Mouse (Mus musculus) lung, embryonic 16.5 days (tissue): ENCODE measurements around the gene Zfp369. TPM values are rescaled to one million over a fixed set of nuclear protein-coding genes. Genes with fewer than 3 reads are reported as not detected.
"Not testable (repeated sequence)": the region's sequence is repeated elsewhere in the genome, so short reads cannot be mapped to it uniquely, and the experiment has no call there.

Experiments
- ATAC-seq: fragments of 200-750 bp; cut with Nextera tagmentation; 2 replicates; pipeline ENCODE4 v1.8.0; 2017; ENCODE audit warnings: low read depth, mild to moderate bottlenecking, moderate library complexity
- H3K27ac ChIP-seq: fragments of 300-500 bp; sonication (generic); 2 replicates; pipeline ENCODE4 v1.5.1; 2014; ENCODE audit warnings: mild to moderate bottlenecking, control low read depth, low read length
- H3K27me3 ChIP-seq: fragments of 300-500 bp; sonication (generic); 2 replicates; pipeline ENCODE4 v1.6.1; 2014; ENCODE audit warnings: low read depth, low read length, mixed read lengths; ENCODE audit not compliant: control insufficient read depth, insufficient read depth
- H3K36me3 ChIP-seq: fragments of 300-500 bp; sonication (generic); 2 replicates; pipeline ENCODE4 v1.6.1; 2014; ENCODE audit warnings: low read length; ENCODE audit not compliant: control insufficient read depth, insufficient read depth
- H3K4me1 ChIP-seq: fragments of 300-500 bp; sonication (generic); replicated peaks from 2 replicates; pipeline ENCODE4 v1.6.1; 2014; ENCODE audit warnings: low read length, mixed read lengths; ENCODE audit not compliant: control insufficient read depth, insufficient read depth
- H3K4me2 ChIP-seq: fragments of 300-500 bp; sonication (generic); 2 replicates; pipeline ENCODE4 v1.6.1; 2014; ENCODE audit warnings: low read depth, low read length, control low read depth
- H3K4me3 ChIP-seq: fragments of 300-500 bp; sonication (generic); 2 replicates; pipeline ENCODE4 v1.5.1; 2014; ENCODE audit warnings: mild to moderate bottlenecking, low read length, control low read depth
- H3K9ac ChIP-seq: fragments of 300-500 bp; sonication (generic); 2 replicates; pipeline ENCODE4 v1.6.1; 2014; ENCODE audit warnings: low read length, control low read depth
- H3K9me3 ChIP-seq: fragments of 300-500 bp; sonication (generic); 2 replicates; pipeline ENCODE4 v1.6.1; 2016; ENCODE audit warnings: low read length; ENCODE audit not compliant: control insufficient read depth
- WGBS: fragments of 180-500 bp; shearing (Covaris S2); extraction: QIAGEN DNeasy Blood & Tissue Kit; methylation state at CpG from one replicate; pipeline ENCODE4 v1.1.7; 2014; 5-methylcytosine and 5-hydroxymethylcytosine counted together
- polyA plus RNA-seq: library from polyadenylated mRNA; unstranded; fragments of >200 nt; fragmentation: Nextera tagmentation; extraction: Ambion mirVana; gene quantifications from 2 replicates; pipeline ENCODE4 v1.2.1, GENCODE M21; 2015

Zfp369 gene
- polyA plus RNA-seq, 1 experiment from 2014 or later = 10.9 TPM

DNA sequence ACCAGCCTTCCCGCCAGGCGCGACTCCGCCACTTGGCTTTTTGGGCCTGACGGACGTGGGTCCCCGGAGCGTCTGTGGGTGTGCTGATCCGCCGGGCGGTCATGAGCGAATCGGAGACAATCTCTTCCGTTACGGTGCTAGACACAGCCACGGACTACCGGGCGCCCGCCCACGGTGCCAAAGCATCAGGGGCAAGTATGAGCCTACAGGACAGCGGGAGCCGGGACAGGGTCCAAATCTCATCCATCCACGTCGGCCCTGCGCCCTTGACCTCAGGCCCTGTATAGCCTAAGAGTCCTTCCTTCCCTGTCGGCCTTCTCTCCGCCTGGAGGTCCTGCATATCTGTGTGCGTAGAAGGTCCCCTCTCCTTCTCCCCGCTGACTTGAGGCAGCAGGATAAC lies 19.4 kb upstream of the Zfp369 start, which contains the start of gene Gm10775:
Gene Gm10775, plus strand, starts transcription at position 301 of the 400 bp plus-strand sequence.
- 0 out of 2 replicates have a peak within 1 kb of the TSS, but pooled peaks have one; percentile 16 for H3K4me3 ChIP-seq
- H3K9me3 ChIP-seq = peaks cover 56% of the 10 kb centered on the region
- no peak within 1 kb of the TSS for H3K9ac ChIP-seq
- H3K27me3 ChIP-seq = no peaks in the 10 kb centered on the region; the same call in 1 of the 2 replicates
- ATAC-seq = no peak
- no peaks in the 10 kb centered on the region for H3K4me1 ChIP-seq
- H3K27ac ChIP-seq = no peak within 1 kb of the TSS
- peak within 1 kb of the TSS; percentile 37 for H3K4me2 ChIP-seq
- H3K36me3 ChIP-seq = peaks cover 21% of the 10 kb centered on the region
- 42% methylated on average over 29 of the region's 29 CpGs for WGBS

DNA sequence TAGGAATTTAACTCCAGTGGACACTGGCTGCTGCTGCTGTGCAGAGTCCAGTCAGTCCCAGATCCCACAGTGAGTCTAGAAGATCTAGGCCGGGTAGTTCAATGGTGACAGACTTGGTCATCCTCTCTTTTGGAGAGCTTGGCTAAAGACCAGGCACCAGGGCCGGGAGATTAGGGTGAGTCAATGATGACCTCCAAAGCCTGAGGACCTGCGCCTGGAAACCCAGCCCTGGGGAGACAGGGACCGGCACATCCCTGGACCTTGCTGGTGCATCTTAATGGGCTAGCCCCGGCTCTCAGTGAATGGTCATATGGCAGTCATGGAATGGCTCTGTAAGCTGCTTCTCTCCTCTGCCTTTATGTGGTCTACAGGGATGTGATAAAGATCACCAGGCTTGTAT lies 16.5 kb upstream of the Zfp369 start:
- H3K27ac ChIP-seq = no peak overlapping the region
- no peak overlapping the region for H3K4me3 ChIP-seq
- no peaks in the 10 kb centered on the region; the same call in 1 of the 2 replicates for H3K27me3 ChIP-seq
- H3K4me1 ChIP-seq = no peaks in the 10 kb centered on the region
- H3K36me3 ChIP-seq = peaks cover 21% of the 10 kb centered on the region
- peaks cover 59% of the 10 kb centered on the region for H3K9me3 ChIP-seq
- no peak overlapping the region for H3K4me2 ChIP-seq
- ATAC-seq = no peak
- 93% methylated on average over 5 of the region's 5 CpGs for WGBS
- H3K9ac ChIP-seq = no peak overlapping the region

DNA sequence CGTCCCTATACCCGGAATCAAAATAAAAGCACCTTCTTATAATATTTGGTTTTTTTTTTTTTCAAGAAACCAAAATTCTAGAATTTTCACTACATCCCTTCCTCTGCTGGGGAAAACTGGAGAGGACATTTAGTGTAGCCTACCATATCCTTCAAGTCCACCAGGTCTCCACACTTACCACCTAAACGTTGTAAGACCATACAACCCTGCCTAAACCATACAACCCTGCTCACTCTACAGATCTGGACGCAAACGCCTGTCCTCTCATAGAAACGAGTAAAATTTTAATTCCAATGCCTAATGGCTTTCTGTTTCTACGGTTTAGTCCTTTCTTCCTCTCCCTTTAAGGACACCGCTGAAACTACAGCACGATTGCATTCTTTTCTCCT lies 626 bp upstream of the Zfp369 start:
- Histone ChIP-seq H3K9ac (peak overlapping the region; percentile 82), H3K36me3 (0 out of 2 replicates have a peak, but pooled peaks cover 2% of the 10 kb centered on the region), H3K9me3 (peaks cover 4% of the 10 kb centered on the region), H3K27me3 (no peaks in the 10 kb centered on the region), H3K4me3 (peak overlapping the region; percentile 70), H3K4me1 (no peaks in the 10 kb centered on the region; the same call in none of the 2 replicates), H3K4me2 (peak overlapping the region; percentile 61), H3K27ac (peak overlapping the region; percentile 88)
- ATAC-seq = peak; percentile 31; the same call in 1 of the 2 replicates
- WGBS = 9% methylated on average over 9 of the region's 9 CpGs

DNA sequence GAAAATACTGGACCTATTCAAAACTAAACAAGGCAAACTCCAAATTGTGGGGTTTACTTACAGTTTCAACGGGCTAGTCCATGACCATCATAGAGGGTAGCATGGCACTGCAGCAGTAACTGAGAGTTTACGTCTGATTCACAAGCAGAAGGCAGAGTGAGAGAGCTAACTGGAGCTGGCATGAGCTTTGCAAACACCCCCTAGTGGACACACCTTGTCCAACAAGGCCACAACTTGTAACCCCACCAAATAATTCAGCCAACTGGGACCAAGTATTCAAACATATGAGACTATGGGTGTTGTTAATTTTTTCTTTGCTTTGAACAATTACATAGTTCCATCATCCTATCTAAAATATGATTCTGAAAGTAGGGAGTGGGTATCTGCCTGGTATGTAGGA lies 8.2 kb downstream of the Zfp369 start:
- peaks cover 44% of the 10 kb centered on the region for H3K36me3 ChIP-seq
- peaks cover 31% of the 10 kb centered on the region for H3K9me3 ChIP-seq
- WGBS = 93% methylated on average over 2 of the region's 2 CpGs

DNA sequence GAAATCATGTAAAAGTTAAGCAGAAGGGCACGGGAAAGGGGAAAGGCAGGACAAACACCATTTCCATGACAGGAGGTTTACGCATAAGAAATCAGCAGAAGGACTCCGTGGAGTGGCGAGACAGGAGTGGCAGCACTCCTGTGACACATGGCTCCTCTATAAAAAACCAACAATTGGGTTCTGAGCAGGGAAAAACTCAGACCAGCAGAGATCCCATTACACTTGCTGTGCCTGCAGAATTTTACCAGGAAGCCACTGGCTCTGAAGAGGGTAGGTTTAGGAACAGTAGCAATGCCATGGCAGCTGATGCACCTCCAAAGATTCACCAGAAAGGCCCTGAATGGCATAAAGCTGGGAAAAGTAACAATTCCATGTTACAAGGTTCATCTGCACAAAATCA lies 17.7 kb downstream of the Zfp369 start:
- no peak for ATAC-seq
- no peak overlapping the region for H3K9ac ChIP-seq
- H3K4me1 ChIP-seq = no peaks in the 10 kb centered on the region
- no peaks in the 10 kb centered on the region for H3K27me3 ChIP-seq
- 96% methylated on average over 4 of the region's 4 CpGs for WGBS
- peaks cover 63% of the 10 kb centered on the region for H3K36me3 ChIP-seq
- peaks cover 38% of the 10 kb centered on the region for H3K9me3 ChIP-seq
- H3K4me3 ChIP-seq = no peak overlapping the region
- H3K27ac ChIP-seq = no peak overlapping the region
- H3K4me2 ChIP-seq = no peak overlapping the region

More for the DNA sequence above, 8.2 kb downstream of the Zfp369 start:
- ATAC-seq = no peak
- H3K27me3 ChIP-seq = no peaks in the 10 kb centered on the region
- no peak overlapping the region for H3K4me3 ChIP-seq
- no peak overlapping the region for H3K4me2 ChIP-seq
- H3K27ac ChIP-seq = no peak overlapping the region
- H3K4me1 ChIP-seq = no peaks in the 10 kb centered on the region
- no peak overlapping the region for H3K9ac ChIP-seq

DNA sequence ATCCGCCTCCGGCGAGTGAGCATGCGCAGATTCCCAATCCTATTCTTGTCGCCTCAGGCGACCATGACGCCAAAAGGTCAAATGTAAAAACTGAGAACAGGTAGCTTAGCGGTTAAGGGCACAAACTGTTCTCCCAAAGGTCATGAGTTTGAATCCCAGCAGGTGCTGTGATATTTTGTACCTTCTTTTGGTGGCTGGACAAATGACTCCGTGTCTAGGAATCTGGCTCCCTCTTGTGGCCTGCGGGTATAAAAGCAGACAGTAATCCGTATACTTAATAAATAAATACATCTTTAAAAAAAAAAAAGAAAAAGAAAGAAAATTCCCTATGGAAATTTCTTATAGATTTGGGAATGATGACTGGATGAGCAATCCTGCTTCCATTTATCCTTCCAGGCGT lies 32.2 kb downstream of the Zfp369 start:
- H3K27me3 ChIP-seq, H3K4me1 ChIP-seq, H3K36me3 ChIP-seq, H3K9ac ChIP-seq, H3K9me3 ChIP-seq, H3K27ac ChIP-seq, ATAC-seq: not testable (repeated sequence)
- 34% methylated on average over 12 of the region's 12 CpGs for WGBS
- Histone ChIP-seq H3K4me3 (peak overlapping the region; percentile 6; the same call in 1 of the 2 replicates), H3K4me2 (peak overlapping the region; percentile 39; the same call in 1 of the 2 replicates)

DNA sequence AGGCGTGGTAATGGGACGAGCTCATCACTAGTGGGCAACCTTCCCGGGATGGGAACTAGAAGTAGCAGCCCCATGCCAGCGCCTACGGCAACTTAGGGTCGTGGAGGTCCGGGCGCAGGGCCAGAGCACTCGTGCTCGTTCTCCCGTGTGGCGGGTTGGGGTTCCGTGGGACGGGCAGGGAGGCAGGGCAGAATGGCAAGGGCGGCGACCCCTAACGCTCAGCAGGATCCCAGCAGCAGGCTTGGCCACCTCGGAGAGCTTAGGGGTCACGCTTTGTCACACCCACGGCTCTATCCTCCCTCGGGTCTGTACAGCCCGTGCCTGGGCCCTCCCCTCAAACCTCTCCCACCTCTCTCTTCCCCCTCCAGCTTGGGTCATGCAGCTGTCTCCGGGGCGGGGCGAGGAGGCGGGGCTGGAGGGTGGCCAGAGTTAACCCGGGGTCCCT lies 32.7 kb downstream of the Zfp369 start:
- Histone ChIP-seq H3K9me3 (peaks cover 8% of the 10 kb centered on the region), H3K36me3 (no peaks in the 10 kb centered on the region), H3K27me3 (no peaks in the 10 kb centered on the region), H3K4me3 (peak overlapping the region; percentile 3; the same call in 1 of the 2 replicates), H3K4me1 (no peaks in the 10 kb centered on the region), H3K4me2 (peak overlapping the region; percentile 39; the same call in 1 of the 2 replicates), H3K9ac (no peak overlapping the region), H3K27ac (no peak overlapping the region)
- no peak for ATAC-seq
- 33% methylated on average over 27 of the region's 27 CpGs for WGBS

DNA sequence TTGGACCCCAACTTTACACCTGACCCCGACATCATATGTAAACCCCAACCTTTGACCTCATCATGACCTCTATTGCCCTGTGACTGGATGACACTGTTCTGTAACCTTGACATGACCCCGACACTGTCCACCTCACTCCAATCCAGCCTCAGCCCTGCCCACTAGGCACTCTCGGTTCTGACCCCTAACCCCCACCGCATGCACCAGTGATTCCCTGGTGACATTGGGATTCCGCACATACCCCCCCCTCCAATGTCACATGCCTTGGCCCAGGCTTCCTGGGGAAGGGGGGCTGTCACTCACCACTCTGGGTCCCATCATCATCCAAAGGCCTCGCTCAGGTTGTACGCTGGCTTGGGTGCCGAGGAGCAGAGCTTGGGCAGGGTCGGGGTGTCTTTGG lies 33.2 kb downstream of the Zfp369 start:
- Histone ChIP-seq H3K4me1 (no peaks in the 10 kb centered on the region), H3K4me3 (no peak overlapping the region), H3K36me3 (no peaks in the 10 kb centered on the region), H3K27me3 (no peaks in the 10 kb centered on the region), H3K4me2 (no peak overlapping the region), H3K27ac (no peak overlapping the region), H3K9ac (no peak overlapping the region), H3K9me3 (peaks cover 8% of the 10 kb centered on the region)
- 92% methylated on average over 9 of the region's 9 CpGs for WGBS
- no peak for ATAC-seq

DNA sequence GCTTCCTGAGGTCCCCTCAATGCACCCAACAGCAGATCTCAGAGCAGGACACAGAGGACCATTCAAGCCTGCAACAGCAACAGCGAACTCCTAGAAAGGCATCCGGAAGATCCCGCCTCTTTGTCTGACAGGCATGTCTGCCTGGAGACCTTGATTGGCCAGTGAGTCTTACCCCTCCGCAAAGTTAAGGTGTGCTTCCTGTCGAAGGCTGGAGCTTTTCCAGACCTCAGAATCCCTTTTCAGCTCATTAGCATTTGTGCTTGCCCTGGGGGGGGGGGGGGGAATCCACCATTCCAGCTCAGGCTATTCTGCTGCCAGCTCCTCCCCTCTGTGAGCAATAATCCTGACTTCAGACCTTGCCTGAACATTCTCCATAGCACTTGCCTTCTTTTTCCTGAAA lies 69.9 kb downstream of the Zfp369 start:
- not testable (repeated sequence) for H3K27me3 ChIP-seq, H3K4me3 ChIP-seq, ATAC-seq, H3K36me3 ChIP-seq, H3K9me3 ChIP-seq, H3K27ac ChIP-seq, H3K4me1 ChIP-seq, H3K4me2 ChIP-seq, H3K9ac ChIP-seq
- 55% methylated on average over 5 of the region's 5 CpGs for WGBS

DNA sequence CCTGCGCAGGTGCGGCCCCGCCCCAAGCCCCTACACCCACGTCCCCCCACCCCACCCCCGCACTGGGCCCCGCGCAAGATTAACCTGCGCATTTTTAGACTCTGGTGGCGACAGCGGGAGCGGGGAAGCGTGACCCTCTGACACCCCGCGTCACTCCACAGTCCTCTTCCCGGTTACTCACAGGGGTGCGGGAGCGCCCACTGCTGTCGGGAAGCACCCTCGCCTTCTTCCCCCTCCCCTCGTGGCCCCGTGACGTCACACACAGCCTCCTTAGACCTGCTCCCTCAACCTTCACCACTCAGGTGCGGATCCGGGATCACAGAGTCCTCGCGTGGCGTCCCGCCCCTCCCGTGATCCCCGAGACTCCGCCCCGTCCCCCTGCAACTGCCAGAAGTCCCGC lies 73.2 kb downstream of the Zfp369 start:
- not testable (repeated sequence) for H3K4me3 ChIP-seq, H3K9ac ChIP-seq, ATAC-seq, H3K4me1 ChIP-seq, H3K9me3 ChIP-seq, H3K36me3 ChIP-seq, H3K4me2 ChIP-seq, H3K27me3 ChIP-seq, H3K27ac ChIP-seq
- WGBS = 5% methylated on average over 23 of the region's 33 CpGs
